Mouse (Mus musculus) inflammation-experienced regulatory T-cells, adult 6 months (primary cell): ENCODE measurements around the gene Pak6. TPM values are rescaled to one million over a fixed set of nuclear protein-coding genes. Genes with fewer than 3 reads are reported as not detected.

Source experiments
- ATAC-seq: one replicate; pipeline ENCODE4 v1.8.0; 2017
- polyA plus RNA-seq, 3 experiments: library from polyadenylated mRNA; unstranded; fragments of 100-300 nt; shearing (Covaris generic); gene quantifications; one replicate each; pipeline ENCODE4 v1.2.1; 2017

Pak6 gene
- polyA plus RNA-seq, 3 experiments from 2014 or later = 0.15 to 0.60 TPM; not detected in 1

DNA sequence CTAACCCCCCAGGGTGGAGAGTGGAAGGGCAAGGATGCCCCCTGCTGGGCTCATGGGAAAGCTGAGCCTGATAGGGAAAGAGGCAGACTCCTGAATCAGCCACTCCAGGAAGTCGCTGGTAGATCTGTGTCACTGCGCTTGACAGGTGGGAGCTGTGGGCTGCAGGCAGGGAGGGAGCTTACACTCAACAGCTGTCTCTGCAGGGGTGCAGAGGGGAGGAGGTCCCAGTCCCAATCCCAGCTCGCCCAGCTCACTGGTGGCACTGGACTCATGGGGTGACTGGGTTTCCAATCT lies 67.5 kb downstream of the Pak6 start:
- peak; percentile 23 for ATAC-seq

DNA sequence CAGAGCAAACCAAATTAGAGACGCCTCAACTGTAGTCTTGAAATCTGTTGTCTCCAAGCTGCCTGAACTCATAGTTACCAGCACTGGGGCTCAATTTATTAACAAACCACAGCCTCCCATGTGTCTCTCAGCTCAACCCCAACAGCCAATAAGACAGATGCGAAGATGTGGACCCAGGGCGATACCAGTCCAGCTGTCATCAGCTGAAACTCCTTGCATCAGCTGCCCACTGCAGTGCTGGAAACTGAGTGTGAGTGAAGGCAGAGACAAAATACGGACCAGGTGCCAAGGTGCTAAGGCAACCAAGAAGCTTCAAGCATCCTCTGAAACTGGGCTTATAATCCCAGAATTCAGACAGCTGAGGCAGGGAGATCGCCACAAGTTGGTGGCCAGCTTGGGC lies 68.9 kb downstream of the Pak6 start:
- ATAC-seq = no peak

DNA sequence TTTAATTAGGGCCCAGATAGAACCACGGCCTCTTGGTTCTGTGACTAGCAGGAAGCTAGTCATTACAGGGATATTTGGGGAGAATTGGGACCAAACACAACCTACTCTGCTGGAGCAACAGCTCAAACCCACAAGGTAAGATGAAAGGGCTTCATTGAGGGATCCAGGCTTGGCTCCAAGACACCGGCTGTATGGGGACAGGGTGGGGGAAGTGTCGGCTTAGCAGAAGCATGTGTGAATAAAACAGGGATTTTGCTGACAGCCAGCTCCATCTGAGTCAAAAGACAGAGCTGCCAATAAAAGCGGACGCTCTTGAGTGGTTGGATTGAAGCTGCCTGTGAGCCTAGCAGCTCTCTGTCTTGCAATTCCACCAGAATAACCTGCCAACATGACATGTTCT lies 70.2 kb downstream of the Pak6 start:
- ATAC-seq = no peak

DNA sequence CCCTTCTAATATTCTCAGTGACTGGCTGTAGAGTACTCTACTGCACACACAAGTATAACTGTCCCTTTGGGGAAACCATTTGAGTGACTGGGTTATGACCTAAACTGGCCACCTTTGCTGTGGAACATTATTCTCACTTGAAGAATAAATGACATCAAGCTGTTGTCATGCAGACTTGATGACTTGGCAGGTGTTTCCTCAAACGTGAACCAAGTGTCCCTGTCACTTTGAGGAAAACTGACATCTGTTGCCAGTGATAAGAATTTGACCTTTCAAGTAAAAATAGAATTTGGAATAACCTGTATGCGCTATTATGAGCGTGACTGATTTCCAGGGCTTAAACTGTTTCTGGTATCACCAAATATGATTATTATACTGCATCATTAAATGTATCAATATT lies 77.2 kb downstream of the Pak6 start:
- no peak for ATAC-seq

DNA sequence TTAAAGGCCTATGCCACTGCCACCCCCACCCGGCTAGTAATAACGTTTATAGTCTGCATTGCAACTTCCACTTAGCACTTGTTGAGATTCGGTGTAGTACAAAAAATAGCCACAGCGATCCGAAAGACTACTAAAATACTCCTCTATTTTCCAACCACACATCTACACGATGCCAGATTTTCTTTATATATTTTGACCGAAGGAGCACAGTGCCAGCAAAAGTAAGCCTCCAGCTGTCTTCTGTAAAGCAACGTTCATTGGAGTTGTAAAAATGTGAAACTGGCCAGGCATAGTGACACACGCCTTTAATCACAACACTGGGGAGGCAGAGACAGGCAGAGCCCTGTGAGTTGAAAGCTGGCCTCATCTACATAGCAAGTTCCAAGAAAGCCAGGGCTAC lies 78.1 kb downstream of the Pak6 start:
- no peak for ATAC-seq

DNA sequence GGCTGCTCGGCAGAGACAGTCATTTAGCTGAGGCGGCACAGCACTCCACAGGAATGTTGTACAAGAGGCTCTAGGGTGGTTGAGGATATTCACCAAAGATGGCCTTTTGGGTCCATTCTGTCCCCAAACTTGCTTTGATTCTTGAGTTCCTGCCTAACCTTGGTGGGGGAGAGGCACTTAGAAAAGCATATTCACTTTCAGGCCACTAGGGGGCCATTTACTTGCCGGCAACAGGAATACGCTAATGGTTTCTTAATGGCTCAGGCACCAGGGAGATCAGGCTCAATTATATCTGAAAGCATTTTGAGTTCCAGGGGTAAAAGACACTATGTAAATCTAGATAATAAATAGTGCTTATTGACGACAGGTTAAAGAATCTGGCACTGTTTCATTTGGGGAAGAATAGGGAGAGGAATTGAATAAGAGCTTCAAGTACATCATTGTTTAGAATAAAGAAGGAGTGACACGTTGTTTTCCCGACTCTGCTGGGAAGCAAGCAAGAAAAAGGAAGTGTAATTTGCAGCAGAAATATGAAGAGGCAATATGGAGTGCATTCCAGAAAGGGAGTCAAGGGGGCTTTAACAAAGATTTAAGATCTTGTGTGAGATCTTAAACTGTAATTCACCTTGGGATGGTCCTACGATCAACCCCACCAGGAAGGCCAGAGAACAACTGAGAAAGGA lies 80.3 kb downstream of the Pak6 start:
- ATAC-seq = peak; percentile 47

DNA sequence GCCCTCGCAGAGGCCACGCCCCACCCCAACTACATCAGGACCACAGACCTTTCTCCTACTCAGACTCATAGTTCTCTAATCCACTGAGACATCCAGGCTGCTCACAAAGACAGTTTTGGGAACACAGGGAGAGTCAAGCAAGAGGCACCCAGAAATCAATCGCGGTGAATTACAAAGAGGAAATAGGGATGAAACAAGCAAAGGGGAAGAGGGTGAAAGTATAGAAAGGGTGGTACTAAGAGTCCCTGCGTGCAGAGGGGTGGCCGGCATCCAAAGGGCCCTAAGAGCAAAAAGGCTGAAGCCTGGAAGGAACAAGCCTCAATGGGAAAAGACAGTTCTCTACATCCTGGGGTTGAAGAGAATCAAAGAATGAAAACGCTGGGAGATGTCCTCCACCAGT lies 81.5 kb downstream of the Pak6 start:
- ATAC-seq = no peak

DNA sequence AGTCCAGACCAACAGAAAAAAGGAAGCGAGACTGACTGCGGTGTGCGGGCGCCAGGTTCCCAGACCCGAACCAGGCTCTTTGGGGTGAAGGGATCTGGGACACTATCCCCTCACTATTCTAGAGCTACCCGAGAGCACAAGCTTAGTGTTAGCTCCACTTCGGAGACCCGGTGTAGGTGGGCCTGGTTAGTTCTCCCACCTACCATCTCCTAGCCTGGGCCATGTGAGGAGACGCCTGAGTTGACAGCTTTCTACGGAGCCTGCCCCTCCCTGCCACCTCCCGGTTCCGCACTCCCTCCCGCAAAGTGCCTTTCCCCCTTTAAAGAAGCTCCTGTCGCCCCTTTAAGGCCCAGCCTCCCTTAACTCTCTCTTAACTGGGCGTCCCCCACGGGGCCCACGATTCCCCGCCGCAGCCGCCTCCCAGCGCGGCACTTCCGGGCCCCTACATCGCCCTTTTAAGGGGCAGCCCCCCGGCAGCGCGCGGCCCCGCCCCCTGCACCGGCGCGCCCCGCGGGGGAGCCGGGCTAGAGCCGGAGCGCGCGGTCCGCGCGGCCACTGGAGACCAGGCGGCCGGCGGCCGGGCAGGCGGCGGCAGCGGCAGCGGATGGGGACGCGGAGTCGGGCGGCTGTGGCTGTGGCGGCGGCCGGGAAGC lies 82.3 kb downstream of the Pak6 start, which contains the start of gene Inafm2:
TSS of gene Inafm2 (plus strand) at position 527 of the 653 bp plus-strand sequence.
- peak; percentile 87 for ATAC-seq

DNA sequence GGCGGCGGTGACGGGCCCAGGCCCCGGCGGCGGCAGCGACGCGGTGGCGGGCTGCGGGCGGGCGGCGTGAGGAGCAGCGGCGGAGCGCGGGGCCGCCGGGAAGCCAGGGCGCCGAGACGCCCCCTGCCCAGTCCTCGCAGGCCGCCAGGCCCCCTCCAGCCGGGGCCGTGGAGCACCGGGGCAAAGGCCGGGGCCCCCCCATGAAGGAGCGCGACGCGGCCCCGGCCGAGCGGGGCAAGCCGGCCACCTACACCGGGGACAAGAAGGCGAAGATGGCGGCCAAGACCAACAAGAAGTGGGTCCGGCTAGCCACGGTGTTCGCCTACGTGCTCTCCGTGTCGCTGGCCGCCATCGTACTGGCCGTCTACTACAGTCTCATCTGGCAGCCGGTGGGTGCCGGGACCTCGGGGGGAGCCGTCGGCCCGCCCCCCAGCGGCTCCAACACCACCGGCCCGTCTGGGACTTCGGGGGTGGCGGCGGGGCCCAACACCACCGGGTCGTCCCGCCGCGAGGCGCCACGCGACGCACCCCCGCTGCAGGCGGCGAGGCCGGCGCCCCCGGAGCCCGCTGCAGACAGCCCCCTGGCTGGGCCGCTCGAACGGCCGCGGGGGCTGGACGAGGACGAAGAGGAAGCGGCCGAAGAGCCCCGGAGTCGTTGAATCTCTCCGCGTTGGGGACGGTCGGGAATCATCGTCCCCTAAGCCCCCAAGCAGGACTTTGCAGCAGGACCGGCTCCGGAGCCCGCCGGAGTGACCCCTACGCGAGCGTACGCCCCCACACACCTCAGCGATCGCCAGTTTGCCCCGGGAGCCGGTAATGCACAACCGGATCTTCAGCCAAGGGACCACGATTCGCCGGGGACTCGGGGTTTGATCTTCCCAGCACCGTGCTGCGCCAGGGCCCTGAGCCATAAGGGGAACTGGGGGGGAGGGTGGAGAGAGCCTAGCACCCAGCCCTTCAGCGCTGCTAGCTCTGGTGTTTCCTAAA lies 83.1 kb downstream of the Pak6 start:
- peak; percentile 38 for ATAC-seq

DNA sequence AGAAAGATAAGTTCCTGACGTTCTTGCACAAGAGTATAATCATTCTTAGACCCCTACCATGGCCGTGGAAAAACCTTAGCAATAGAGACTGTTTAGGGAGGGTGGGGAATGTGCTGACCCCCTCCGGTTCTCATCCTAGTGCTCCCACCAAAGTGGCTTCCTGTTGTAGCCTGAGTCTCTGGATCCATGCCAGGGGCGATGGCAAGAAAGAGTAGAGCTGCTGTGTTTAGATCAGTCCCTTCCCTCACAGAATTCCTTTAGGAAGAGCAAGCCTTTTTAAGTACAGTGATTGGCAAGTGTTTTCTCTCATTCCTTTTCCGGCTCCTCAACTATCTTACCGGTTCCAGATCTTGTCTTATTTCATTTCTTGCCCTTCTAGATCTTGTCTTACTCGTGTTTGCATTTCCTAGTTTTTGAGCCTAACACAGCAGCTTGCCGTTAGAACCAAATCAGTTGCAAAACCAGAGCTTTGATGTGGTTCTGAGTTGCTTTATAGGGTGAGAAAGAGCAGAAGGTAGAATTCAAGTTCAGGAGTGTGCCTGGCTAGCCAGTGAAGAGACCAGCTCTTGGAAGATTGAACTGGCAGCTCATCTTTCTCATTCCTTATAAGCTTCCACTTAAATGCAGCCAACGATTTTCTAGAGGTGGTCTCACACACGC lies 84.3 kb downstream of the Pak6 start:
- ATAC-seq = no peak

Other genes with a start within 250 kb of the Pak6 start
- gene Srp14, start 183.6 kb upstream of the Pak6 start, polyA plus RNA-seq = 100 to 1,000 TPM; 288 to 331 (median 298) TPM
- 1 to 10 TPM in 2 of 3 experiments, under 1 TPM in 1; 0.81 to 2.8 (median 1.7) TPM for gene Bmf, start 113.6 kb upstream of the Pak6 start, polyA plus RNA-seq
- 10 to 100 TPM in 1 of 3 experiments, 1 to 10 TPM in 2; 5.4 to 49.0 (median 9.4) TPM for gene Bub1b, start 65.1 kb upstream of the Pak6 start, polyA plus RNA-seq
- not detected for gene Ankrd63, start 40.7 kb downstream of the Pak6 start, polyA plus RNA-seq
- gene Plcb2, start 65.1 kb downstream of the Pak6 start, polyA plus RNA-seq = 10 to 100 TPM in 2 of 3 experiments, 1 to 10 TPM in 1; 8.2 to 18.9 (median 18.4) TPM
- gene Inafm2, start 82.5 kb downstream of the Pak6 start, polyA plus RNA-seq = 10 to 100 TPM; 28.1 to 40.7 (median 28.2) TPM
- gene Ccdc9b, start 99.4 kb downstream of the Pak6 start, polyA plus RNA-seq = under 1 TPM in 2 of 3 experiments, not detected in 1; 0.16 to 0.30 TPM
- not detected for gene Phgr1, start 109.5 kb downstream of the Pak6 start, polyA plus RNA-seq
- gene Disp2, start 116.4 kb downstream of the Pak6 start, polyA plus RNA-seq = not detected
- 10 to 100 TPM; 11.9 to 73.4 (median 13.7) TPM for gene Knstrn, start 150.7 kb downstream of the Pak6 start, polyA plus RNA-seq
- gene Ivd, start 198.7 kb downstream of the Pak6 start, polyA plus RNA-seq = 10 to 100 TPM; 33.1 to 71.6 (median 60.8) TPM
- 1 to 10 TPM; 2.2 to 4.6 (median 4.6) TPM for gene Bahd1, start 237.1 kb downstream of the Pak6 start, polyA plus RNA-seq